Mouse (Mus musculus): ENCODE results near the gene Nrgn. TPM values are rescaled to one million over a fixed set of nuclear protein-coding genes. Genes with fewer than 3 reads are reported as not detected.
A peak's percentile ranks its signal among the peaks of the same experiment; 100 is the strongest.

Gene Nrgn
- polyA plus RNA-seq, 1 experiment from 2014 or later, result 0.21 TPM

DNA sequence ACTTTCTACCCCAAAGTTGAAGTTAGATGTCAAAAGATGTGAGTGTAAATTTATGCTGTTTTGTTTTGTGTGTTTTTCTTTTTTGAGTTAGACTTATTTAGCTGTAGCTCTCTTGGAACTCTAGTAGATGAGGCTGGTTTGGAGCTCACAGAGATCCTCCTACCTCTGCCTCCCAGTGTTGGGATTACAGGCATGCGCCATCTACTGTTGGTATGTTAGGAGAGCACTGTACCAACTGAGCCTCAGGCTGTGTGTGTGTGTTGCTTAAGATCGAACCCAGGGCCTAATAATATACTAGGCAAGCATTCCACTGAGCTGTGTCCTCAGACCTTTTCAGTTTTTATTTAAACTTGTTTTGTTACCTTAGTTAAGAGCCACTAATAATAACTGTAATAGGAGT, 40.6 kb downstream of the Nrgn start:
- TF ChIP-seq CTCF (IDR thresholded peaks at IDR 0.05), result peak; percentile 31
- DNase-seq (ENCODE audit: low read depth, low spot score) (no peak), ATAC-seq (no peak)
- in situ Hi-C loops (cut with MboI; ENCODE audit: low pct_unique_long_range_greater_than_20kb), result loop anchor here (25.0 kb wide), 1 partner anchor 750 kb away; the partner anchor contains the start of gene Stt3a
- CTCF ChIA-PET, result interaction anchor here (1.1 to 1.3 kb wide), 2 partner anchors 15 to 49 kb away, joined by 3 read pairs; no protein-coding TSS in a partner anchor
- POLR2A ChIA-PET, result no interaction called here
- H3K27me3 ChIP-seq, result no peaks in the 10 kb centered on the region

DNA sequence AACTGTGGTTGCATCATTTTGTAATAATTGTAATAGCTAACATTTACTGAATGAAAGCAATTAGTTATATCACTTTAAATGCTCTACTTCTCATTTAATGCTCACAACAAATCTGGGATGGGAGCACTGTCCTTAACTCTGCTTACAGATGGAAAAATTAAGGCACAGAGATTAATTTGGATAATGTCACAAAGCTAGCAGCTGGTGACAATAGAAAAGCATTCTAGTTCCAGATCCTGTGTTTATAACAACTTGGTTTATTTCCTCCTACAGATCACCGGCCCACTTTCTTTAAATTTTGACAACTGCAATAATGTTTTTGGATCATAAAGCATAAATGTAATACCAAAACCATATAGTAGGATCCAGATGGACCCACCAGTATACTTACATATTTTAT, 46.7 kb downstream of the Nrgn start:
- no peak for TF ChIP-seq CTCF (IDR thresholded peaks at IDR 0.05)
- ATAC-seq, result no peak
- CTCF ChIA-PET, result interaction anchor here (1.5 kb wide), 1 partner anchor 12 kb away, joined by 6 read pairs; no protein-coding TSS in a partner anchor
- in situ Hi-C loops (cut with MboI; ENCODE audit: low pct_unique_long_range_greater_than_20kb), result loop anchor here (25.0 kb wide), 1 partner anchor 744 kb away; the partner anchor contains the start of gene Stt3a
- POLR2A ChIA-PET, result no interaction called here
- H3K27me3 ChIP-seq, result no peaks in the 10 kb centered on the region
- DNase-seq (ENCODE audit: low read depth, low spot score), result no peak

DNA sequence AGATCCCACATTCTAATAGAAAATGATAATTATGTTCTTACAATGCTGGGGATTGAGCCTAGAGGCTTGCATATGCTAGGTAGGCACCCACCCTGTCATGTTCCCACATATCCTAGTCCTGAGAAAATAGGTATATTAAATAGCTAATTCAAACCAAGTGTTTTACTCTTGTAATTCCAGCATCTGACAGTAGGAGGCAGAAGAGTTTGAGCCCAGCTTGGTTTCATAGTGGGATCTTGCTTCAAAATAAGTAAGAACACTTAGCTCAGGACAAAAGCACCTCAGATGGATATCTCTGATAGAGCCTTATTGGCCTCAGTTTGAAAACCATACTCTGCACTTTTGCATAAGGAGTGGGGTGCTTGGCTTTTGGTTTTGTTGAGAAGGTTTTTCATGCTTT, 48.4 kb downstream of the Nrgn start:
- peak; percentile 26 for TF ChIP-seq CTCF (IDR thresholded peaks at IDR 0.05)
- H3K27me3 ChIP-seq, result no peaks in the 10 kb centered on the region
- no peak for ATAC-seq
- in situ Hi-C loops (cut with MboI; ENCODE audit: low pct_unique_long_range_greater_than_20kb), result loop anchor here (25.0 kb wide), 1 partner anchor 742 kb away; the partner anchor contains the start of gene Stt3a
- ChIA-PET CTCF (interaction anchor here (1.2 kb wide), 1 partner anchor 8 kb away, joined by 3 read pairs; no protein-coding TSS in a partner anchor), POLR2A (interaction anchor here (1.0 to 1.2 kb wide), 2 partner anchors 9 to 39 kb away, joined by 3 read pairs; no protein-coding TSS in a partner anchor)
- no peak for DNase-seq (ENCODE audit: low read depth, low spot score)

DNA sequence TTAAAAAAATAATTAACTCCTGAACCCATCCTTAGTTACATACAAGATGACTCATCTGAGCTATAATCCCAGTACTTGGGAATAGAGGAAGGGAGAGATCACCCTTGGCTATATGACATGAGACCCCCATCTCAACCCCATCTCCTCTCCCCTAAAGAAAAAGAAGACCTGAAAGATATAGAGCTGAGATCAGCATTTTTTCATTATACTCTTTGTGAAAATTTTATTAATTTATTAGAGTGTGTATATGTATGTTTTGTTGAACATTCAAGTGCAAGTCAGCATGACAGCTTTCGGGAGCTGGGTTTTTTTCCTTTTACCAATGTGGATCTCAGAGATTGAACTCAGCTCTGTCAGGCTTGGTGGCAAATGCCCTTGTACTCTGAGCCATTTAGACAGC, 51.5 kb downstream of the Nrgn start:
- no peak for ATAC-seq
- no peak for DNase-seq (ENCODE audit: low read depth, low spot score)
- in situ Hi-C loops (cut with MboI; ENCODE audit: low pct_unique_long_range_greater_than_20kb), result loop anchor here (25.0 kb wide), 1 partner anchor 739 kb away; the partner anchor contains the start of gene Stt3a
- CTCF ChIA-PET, result interaction anchor here (1.2 to 1.9 kb wide), 3 partner anchors 9 to 44 kb away, joined by 3 to 6 read pairs (median 4); no protein-coding TSS in a partner anchor
- POLR2A ChIA-PET, result no interaction called here
- no peak for TF ChIP-seq CTCF (IDR thresholded peaks at IDR 0.05)
- no peaks in the 10 kb centered on the region for H3K27me3 ChIP-seq

DNA sequence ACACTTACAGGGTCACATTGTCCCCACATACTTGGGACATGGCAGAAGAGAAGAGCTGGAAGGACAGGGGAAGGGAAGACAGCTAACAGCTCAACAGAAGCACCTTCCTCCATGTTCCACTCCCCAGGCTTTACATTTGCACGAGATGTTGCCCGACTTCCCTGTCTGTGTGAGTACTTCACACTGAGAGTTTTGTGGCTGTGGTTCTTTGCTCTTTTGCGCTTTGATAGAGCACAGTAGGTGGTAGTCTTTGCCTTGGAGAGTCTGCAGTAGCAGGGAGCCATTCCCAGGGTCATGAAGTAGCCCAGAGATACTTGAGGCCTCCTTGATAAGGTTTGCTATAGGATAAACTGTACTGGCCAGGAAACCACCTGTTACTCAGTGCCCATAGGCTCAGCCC, 52.5 kb downstream of the Nrgn start:
- in situ Hi-C loops (cut with MboI; ENCODE audit: low pct_unique_long_range_greater_than_20kb), result loop anchor here (25.0 kb wide), 1 partner anchor 738 kb away; the partner anchor contains the start of gene Stt3a
- POLR2A ChIA-PET, result interaction anchor here (1.3 kb wide), 1 partner anchor 10 kb away, joined by 4 read pairs; no protein-coding TSS in a partner anchor
- CTCF ChIA-PET, result interaction anchor here (1.2 to 1.9 kb wide), 3 partner anchors 8 to 45 kb away, joined by 3 to 6 read pairs (median 4); no protein-coding TSS in a partner anchor
- no peak for DNase-seq (ENCODE audit: low read depth, low spot score)
- no peak for TF ChIP-seq CTCF (IDR thresholded peaks at IDR 0.05)
- no peak for ATAC-seq
- H3K27me3 ChIP-seq, result no peaks in the 10 kb centered on the region

DNA sequence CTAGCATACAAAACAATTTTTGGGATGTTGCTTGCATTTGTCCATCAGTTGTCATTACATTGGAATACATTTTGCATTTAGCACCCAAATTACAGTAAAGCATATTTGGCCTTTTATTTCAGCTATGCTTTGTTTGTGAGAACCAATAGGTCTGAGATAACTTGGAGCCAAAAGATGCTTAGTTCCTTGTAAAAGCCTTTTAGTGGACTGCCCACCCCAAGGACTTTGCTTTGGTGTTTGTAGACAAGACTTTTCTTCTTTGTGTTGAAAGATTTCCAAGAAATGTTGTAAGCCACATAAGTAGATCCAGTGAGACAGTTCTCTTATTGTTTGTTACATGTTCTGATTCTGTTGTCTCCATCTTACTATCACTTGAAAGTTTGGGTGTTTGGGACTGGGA, 56.4 kb downstream of the Nrgn start:
- ATAC-seq (no peak), DNase-seq (ENCODE audit: low read depth, low spot score) (no peak)
- ChIA-PET CTCF (no interaction called here), POLR2A (no interaction called here)
- in situ Hi-C loops (cut with MboI; ENCODE audit: low pct_unique_long_range_greater_than_20kb), result no loop called here
- no peaks in the 10 kb centered on the region for H3K27me3 ChIP-seq
- TF ChIP-seq CTCF (IDR thresholded peaks at IDR 0.05), result no peak

DNA sequence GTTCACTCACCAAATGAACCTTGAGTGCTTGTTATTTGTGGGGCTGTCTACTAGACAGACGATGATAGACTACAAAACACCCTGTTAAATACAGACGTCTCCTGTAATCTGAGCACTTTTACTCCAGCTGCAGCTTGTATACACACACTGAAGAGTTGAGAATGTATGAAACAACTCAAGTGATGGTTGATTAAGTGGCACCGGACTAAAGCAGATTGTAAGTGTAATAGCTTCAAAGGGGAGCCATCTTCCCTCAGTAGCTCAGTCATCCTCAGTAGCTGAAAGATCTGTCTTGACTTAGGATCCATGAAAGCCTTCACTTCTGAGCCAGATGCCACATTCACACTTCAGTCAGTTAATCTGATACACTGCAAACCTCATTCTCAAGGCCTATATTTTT, 56.9 kb downstream of the Nrgn start:
- ChIA-PET CTCF (no interaction called here), POLR2A (no interaction called here)
- in situ Hi-C loops (cut with MboI; ENCODE audit: low pct_unique_long_range_greater_than_20kb), result no loop called here
- TF ChIP-seq CTCF (IDR thresholded peaks at IDR 0.05), result no peak
- DNase-seq (ENCODE audit: low read depth, low spot score), result no peak
- no peaks in the 10 kb centered on the region for H3K27me3 ChIP-seq
- ATAC-seq, result no peak

Other genes starting within 250 kb of the Nrgn start
- 1.3 TPM for gene Ccdc15, start 204.5 kb downstream of the Nrgn start, polyA plus RNA-seq (2021)
- not detected for gene Hepacam, start 185.6 kb downstream of the Nrgn start, polyA plus RNA-seq (2021)
- gene Robo4, start 151.0 kb downstream of the Nrgn start, polyA plus RNA-seq (2021), result not detected
- 0.28 TPM for gene Robo3, start 119.7 kb downstream of the Nrgn start, polyA plus RNA-seq (2021)
- 33.1 TPM for gene Msantd2, start 63.6 kb downstream of the Nrgn start, polyA plus RNA-seq (2021)
- gene Esam, start 24.8 kb downstream of the Nrgn start, polyA plus RNA-seq (2021), result 83.1 TPM
- gene Vsig2, start 13.6 kb downstream of the Nrgn start, polyA plus RNA-seq (2021), result 1.8 TPM
- 26.7 TPM for gene Siae, start 2.8 kb upstream of the Nrgn start, polyA plus RNA-seq (2021)
- gene Spa17, start 60.8 kb upstream of the Nrgn start, polyA plus RNA-seq (2021), result 11.6 TPM
- gene Tbrg1, start 104.4 kb upstream of the Nrgn start, polyA plus RNA-seq (2021), result 97.7 TPM
- not detected for gene Panx3, start 116.3 kb upstream of the Nrgn start, polyA plus RNA-seq (2021)
- gene Olfr160, start 163.3 kb upstream of the Nrgn start, polyA plus RNA-seq (2021), result not detected
- not detected for gene Olfr874, start 192.2 kb upstream of the Nrgn start, polyA plus RNA-seq (2021)
- not detected for gene Olfr875, start 219.0 kb upstream of the Nrgn start, polyA plus RNA-seq (2021)